Mouse (Mus musculus) small intestine, adult 2 months (tissue): Measurements from ENCODE around the gene Ppp2r5c.

ENCODE experiments used
- CTCF ChIP-seq: fragments of 200-500 bp; IDR thresholded peaks from 2 replicates; pipeline ENCODE4 v1.5.1; 2012; ENCODE audit warnings: low read depth, mild to moderate bottlenecking, control low read depth, inconsistent platforms, low read length, moderate library complexity, mixed read lengths; ENCODE audit not compliant: insufficient replicate concordance, insufficient read length; ENCODE audit errors: extremely low read depth
- POLR2A ChIP-seq: fragments of 200-500 bp; IDR thresholded peaks from 2 replicates; pipeline ENCODE4 v1.6.1; 2012; ENCODE audit warnings: low read depth, mild to moderate bottlenecking, control low read depth, inconsistent platforms, low read length, moderate library complexity

DNA sequence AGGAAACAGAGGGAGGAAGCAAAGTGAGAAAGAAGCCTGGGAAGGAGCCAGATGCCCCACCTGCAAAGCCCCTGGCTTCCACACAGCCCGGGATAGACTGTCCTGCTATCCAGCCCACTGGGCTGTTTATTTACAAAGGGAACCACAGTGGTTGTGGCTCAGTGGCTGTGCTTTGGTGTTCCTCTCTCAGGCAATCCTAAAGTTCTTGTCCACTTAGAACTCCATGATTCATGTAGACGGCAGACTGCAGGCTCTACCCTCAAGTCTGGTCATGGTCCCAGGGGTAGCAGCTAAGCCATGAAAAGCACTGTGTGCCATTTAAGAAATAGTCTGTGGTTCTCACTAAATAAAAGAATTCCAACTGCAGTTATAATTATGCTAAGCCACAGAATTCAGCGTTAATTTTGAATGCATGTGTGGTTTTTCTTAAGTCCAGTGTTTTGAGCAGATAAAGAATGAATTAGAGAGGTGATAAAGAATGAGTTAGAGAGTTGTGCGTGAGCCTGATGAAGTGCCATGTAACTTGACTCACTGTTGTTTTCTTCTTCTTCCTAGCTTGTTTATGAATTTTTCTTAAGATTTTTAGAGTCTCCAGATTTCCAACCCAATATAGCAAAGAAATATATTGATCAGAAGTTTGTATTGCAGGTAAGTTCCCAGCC is 98.3 kb downstream of the Ppp2r5c start:
- TF ChIP-seq CTCF (no peak), POLR2A (no peak)
